Mouse (Mus musculus) lung, postnatal 4 days (tissue): ENCODE data around the gene Dab1.

Experiments used
- DNase-seq, 2 experiments: peaks; one replicate each; pipeline ENCODE4 v3.0.0; 2021

The Dab1 gene

GRCm38 (mm10) chr4:103619321-103619945 is at the start of gene Dab1:
Gene Dab1 (plus strand): TSS chr4:103619359.
- DNase-seq, result no peak

DNA sequence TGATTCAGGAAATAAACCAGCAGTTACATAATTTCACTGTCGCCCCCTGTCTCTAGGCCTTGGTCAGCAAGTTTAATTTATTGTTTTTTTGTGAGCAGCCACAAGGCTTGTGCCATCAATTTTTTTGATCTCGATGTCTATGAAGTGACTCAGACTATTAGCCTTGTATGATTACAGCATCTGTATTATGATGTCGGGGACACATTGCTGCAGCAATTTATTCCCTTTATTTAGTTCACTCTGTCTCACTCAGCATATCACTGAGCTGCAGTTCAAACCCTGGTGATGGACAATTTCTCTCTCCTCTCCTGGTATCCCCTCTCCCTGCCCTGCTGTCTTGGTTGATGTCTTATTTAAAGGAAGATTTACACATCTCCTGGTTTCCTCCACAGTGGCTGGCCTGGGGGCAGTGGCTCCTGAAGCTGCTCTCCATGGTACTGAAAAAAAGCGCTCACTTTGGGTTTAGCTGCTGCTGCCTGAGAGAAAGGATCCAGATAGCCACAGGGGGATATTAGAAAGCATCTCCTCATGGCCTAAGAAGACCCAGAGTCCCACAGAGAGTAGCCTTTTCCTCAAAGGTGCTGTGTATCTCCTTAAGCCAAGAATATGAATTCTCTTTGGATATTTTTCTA is 47.3 kb upstream of the Dab1 start:
- peak in 1 of 2 experiments; percentile 10 for DNase-seq

GRCm38 (mm10) chr4:103575556-103575955 is 43.6 kb upstream of the Dab1 start:
- DNase-seq, result no peak

DNA sequence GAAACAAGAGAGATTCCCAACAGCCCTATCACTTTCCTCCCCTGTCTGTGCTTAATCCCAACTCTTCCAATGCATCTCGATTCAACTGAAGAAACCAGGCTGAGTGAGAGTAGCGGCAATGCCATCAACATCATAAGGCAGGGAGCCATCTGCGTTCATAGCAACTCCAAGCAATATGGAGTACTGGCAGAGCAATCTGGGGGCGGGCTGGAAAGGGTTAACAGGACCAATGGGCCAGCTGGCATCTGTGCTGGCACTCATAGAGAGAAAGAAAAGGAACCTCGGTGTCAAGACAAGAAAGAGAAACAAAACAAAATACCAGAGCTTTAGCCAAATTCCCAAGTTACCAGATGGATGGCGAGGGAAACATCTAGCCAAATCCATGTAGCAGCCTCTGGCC is 42.9 kb upstream of the Dab1 start:
- no peak for DNase-seq

DNA sequence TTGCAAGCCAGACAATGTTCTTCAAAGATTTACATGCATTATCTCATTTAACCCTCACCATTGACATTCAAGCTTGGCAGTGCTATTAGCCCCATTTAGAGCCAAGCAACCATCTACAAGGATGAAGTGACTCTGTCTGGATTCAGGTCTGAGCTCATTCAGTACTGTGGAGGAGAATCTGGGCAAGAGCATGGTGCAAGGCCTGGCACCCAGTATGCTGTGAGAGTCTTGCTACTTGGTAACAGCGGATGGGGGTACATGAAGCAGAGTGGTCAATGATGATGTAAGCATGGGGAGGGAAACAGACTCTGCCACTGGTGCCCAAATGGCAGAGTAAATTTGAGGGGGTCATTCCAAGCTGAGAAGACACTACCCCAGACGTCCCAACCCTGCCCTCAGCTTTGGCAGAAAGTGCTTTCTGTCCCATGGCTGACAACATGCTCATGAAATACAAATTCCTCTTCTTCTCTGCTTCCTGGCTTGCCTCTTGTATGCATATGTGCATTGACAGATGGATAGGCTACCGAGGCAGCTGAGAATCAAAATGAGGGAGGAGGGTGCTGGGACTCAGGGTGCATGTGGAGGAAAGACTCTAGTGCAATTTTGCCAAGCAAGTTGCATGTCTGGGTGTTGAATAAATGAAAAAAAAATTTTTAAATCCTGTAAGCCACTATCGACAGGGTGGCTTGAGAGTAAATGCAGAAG is 41.9 kb upstream of the Dab1 start:
- no peak for DNase-seq

- no peak for DNase-seq
Observed at GRCm38 (mm10) chr4:103577821-103578220, 41.3 kb upstream of the Dab1 start.

GRCm38 (mm10) chr4:103580021-103580420 is 39.1 kb upstream of the Dab1 start:
- no peak for DNase-seq

- DNase-seq, result no peak
Observed at GRCm38 (mm10) chr4:103615011-103615410, 4.1 kb upstream of the Dab1 start.

- peak in 1 of 2 experiments; percentile 27 for DNase-seq
Observed at GRCm38 (mm10) chr4:103619946-103620371, 800 bp downstream of the Dab1 start.

DNA sequence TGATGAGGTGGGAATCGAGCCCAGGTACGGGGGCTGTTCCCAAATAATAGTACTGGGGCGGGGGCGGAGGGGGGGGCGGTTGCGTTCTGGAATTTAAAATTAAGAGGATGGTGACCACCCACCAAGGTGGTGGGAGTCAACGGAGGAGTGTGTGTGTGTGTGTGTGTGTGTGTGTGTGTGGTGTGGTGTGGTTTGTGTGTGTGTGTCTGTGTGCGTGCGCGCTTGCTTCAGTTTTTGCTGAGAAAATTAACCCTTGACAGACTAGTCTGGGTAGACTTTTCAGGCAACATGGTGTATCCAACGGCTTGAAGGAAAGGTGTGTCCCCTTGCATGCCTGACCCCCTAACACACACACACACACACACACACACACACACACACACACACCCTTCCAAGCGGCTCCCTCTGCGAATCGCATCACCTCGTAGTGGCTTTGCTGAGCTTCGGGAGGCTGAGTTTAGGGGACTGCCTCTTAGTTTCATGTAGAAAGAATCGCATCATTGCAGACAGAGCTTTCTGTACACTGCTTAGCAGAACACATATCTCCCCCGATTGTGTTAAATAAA is 1.5 kb downstream of the Dab1 start:
- no peak for DNase-seq

- DNase-seq, result no peak
Observed at GRCm38 (mm10) chr4:103621586-103621985, 2.4 kb downstream of the Dab1 start.

GRCm38 (mm10) chr4:103630177-103630576 is 11.0 kb downstream of the Dab1 start:
- DNase-seq, result no peak

GRCm38 (mm10) chr4:103636168-103636776 is 17.1 kb downstream of the Dab1 start:
- DNase-seq, result no peak

GRCm38 (mm10) chr4:103648209-103648896 is 29.2 kb downstream of the Dab1 start:
- DNase-seq, result no peak

- no peak for DNase-seq
Observed at GRCm38 (mm10) chr4:103655740-103656139, 36.6 kb downstream of the Dab1 start.

DNA sequence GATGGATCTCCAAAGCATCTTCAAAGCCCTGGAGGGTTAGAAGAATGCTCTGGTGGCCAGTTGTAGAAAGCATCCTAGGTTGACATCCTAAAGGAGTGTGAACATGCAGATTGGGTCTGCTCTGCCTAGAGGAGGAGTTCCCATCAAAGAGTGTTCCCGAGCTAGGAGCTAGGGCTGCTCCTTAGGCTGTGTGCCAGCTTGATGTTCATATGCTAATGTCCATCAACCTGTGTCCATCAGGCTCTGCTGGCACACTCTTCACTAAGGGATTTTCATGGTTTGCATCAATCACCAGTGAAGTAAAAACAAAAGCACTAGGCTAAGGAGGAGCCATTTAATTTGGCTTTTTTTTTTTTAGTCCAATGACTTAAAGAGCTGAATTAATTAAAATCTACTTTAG is 42.2 kb downstream of the Dab1 start:
- DNase-seq, result no peak

DNA sequence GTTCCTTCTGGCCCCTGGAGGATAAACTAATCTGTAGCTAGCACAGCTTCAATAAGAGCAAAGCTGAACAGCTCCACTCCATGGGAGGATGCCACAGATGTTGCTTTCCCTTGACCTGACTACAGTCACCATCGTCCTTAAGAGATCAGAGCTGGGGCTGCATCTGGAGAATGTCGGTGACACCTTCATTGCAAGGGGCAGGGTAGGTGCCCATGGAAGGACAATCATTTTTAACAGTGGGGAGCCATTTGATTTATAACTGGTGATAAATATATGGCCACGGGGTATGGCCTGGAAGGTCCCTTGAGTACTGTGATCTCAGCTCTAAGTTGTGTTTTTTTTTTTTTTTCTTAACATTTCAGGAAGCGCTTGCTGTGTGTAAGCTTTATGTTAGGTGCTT is 48.3 kb downstream of the Dab1 start:
- DNase-seq, result no peak

DNA sequence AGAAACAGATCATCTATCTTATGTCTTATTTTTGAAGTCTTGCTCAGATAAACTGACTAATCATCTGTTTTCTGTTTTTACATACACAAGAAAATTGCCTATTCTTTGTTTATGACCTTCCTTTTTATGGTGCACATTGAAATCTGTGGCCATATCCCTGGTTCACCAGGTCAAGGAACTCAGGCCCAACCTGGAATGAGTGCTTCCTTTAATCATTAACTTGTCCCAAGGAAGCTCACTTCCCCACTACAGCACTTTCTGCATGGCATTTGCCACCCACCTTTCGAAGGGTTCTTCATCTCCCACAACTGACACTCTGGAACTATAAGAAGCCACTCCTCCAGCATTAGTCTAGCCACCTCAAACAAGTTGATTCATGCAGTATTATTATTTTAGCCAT is 58.0 kb downstream of the Dab1 start:
- DNase-seq, result no peak

DNA sequence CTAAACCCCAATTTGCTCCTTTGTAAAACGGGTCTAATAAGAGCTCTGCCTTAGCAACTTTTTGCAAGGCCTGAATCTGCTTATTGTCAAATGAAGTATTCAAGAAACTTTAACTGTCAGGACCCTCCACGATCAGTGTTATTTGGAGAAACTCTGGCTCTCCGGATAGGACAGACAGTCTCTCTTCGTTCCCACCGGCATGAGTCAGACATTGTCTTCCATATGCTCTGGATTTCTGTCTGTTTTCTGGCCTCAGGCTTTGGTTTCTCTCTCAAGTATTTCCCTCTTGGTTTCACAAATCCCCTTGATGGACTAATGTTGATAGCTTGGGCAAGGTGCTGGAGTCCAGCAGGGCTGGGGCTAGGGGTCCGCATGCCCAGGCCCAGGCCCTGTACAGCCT is 59.3 kb downstream of the Dab1 start:
- DNase-seq, result no peak

- no peak for DNase-seq
Observed at GRCm38 (mm10) chr4:103685136-103685535, 66.0 kb downstream of the Dab1 start.

DNA sequence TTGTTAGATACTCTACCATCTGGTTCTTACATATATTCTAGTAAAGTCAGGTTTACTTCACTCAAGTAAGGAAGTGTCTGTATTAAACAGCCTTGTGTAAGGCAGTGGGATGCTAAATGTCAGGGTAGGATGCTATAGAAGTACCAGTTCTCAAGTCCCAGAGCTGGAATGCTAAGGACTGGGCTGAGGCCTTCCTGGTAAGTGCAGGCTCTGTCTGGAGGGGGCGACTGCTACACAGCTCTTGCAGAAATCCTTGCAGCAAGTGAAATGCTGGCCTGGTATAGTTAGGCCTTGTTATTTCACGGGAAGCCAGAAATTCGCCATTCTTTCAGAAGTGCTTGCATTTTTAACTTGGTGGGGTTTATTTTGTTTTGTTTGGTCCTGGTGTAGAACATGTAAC is 72.6 kb downstream of the Dab1 start:
- DNase-seq, result no peak

DNA sequence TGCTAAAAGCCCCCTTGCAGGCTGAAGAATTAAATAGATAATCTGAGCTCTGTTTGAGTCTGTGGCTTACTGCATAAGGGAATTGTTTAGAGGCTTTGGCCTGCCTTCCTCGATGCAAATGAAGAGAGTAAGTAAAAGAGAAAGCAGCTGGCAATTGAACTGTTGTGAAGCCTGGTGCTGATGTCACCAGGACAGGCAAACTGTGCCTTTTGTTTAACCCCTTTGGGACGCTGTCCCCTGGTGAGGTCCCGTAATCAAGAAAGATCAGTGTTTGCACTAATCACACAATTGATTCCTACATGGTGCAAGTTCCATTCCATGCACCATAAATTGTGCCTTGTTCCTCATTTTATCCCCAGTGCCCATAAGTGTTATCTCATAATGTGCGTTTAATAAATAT is 80.6 kb downstream of the Dab1 start:
- DNase-seq, result no peak

DNA sequence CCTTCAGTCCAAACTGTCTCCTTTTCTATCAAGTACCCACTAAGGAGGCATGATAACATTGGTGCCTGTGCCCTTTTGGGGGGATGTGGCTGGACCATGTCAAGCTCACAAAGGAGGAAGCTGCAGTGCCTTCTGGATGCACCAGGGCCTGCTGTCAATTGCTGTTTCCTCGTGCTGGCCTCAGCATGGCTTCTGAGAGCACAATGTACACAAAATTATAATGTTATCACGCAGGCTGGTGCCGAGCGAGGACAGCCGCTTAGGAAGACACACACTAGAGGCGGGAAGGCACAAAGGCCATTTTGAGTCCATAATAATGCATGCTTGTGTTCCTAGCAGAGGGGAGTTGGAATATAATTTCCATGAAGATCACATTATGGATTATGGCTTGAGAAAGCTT is 81.2 kb downstream of the Dab1 start:
- DNase-seq, result no peak
